Mouse (Mus musculus): ENCODE data around the gene Osbpl10. TPM values are rescaled to one million over a fixed set of nuclear protein-coding genes. Genes with fewer than 3 reads are reported as not detected.

Osbpl10 gene
- polyA plus RNA-seq, 1 experiment from 2014 or later, result 1.7 TPM

DNA sequence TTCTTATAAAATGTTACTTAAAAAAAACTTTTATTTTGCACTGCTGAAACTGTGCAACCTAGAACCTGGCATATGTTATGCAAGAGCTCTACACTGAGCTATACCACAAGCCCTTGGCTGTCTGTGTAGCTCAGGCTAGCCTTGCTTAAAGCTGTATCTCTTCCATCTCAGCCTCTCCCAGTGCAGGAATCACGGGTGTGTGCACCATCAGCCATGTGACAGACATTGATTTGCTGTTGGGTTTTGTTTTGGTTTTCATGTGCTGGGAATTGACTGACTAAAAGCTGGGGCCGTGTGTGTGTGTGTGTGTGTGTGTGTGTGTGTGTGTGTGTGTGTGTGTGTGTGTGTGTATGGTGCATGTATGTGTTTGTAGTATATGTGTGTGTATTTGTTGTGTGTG lies 155.6 kb downstream of the Osbpl10 start:
- H3K27me3 ChIP-seq (ENCODE audit: low read depth, poor library complexity, severe bottlenecking), result no peaks in the 10 kb centered on the region

DNA sequence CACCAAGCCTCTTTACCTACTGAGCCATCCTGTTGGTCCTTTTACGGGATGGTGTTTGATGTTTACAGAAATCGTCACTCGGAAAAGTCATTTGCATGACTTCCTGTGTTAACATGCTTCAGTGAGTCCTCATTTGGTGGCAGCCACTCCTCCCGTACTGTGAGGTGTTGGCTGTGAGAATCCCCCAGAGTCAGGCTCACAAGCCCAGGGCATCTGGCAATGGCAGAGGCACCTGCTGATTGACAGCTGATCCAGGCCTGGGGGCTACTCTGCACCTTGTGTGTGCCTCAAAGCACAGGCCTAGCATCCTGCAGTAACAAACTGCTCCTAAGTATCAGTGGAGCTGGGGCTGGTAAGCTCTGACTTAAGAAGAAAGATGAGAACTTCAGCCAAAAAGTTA lies 156.4 kb downstream of the Osbpl10 start:
- Histone ChIP-seq H3K27ac (no peak overlapping the region), H3K27me3 (ENCODE audit: low read depth, poor library complexity, severe bottlenecking) (no peaks in the 10 kb centered on the region), H3K9me3 (replicated peaks) (no peaks in the 10 kb centered on the region), H3K4me1 (peaks cover 17% of the 10 kb centered on the region), H3K4me3 (no peak overlapping the region), H3K36me3 (no peaks in the 10 kb centered on the region)
- WGBS, result 65% methylated on average over 4 of the region's 4 CpGs
- DNase-seq (ENCODE audit: low spot score), result no peak

More for the DNA sequence above, 155.6 kb downstream of the Osbpl10 start:
- 73% methylated on average over 2 of the region's 2 CpGs for WGBS
- peaks cover 11% of the 10 kb centered on the region for H3K4me1 ChIP-seq
- no peaks in the 10 kb centered on the region for H3K9me3 ChIP-seq (replicated peaks)
- no peak overlapping the region for H3K27ac ChIP-seq
- no peak overlapping the region for H3K4me3 ChIP-seq
- DNase-seq (ENCODE audit: low spot score), result no peak
- H3K36me3 ChIP-seq, result no peaks in the 10 kb centered on the region

DNA sequence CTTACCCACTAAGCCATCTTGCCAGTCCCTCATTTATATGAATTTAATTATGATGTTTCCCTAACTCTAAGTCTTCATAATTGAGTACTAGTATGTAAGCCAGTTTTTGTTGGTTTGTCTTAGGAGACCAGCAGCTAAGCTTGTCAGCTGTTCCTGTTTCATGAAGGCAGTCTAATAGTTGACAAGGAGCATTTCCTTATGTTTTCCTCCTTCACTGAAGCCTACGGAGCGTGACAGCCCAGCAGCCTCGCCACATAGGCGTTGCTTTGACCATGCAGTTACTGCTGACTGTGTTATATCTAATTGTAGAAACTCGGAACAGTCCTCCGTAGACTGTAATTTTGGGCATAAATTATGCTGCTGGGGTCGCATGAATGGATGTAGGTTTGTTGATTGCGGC lies 157.0 kb downstream of the Osbpl10 start:
- 86% methylated on average over 8 of the region's 8 CpGs for WGBS
- Histone ChIP-seq H3K27ac (no peak overlapping the region), H3K36me3 (no peaks in the 10 kb centered on the region)

DNA sequence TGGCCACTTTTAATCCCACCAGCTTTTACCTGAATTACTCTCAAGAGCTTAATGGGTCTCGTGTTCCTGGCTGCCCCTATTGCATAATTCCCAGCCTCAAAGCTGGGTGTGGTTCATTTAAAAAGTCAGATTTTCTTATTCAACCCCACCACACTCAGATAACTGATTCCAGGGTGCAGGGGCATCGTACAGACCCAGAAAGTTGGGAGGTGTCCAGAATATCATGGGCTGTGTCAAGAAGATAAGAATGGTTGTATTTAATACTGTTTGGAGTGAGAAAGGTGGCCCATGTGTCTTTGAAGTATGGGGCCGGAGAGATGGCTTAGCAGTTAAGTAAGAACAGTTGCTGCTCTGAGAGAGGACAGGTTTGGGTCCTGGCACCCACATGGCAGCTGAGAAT lies 159.5 kb downstream of the Osbpl10 start:
- no peak for DNase-seq (ENCODE audit: low spot score)
- WGBS, result 55% methylated on average over 3 of the region's 3 CpGs
- Histone ChIP-seq H3K27ac (no peak overlapping the region), H3K4me1 (peaks cover 25% of the 10 kb centered on the region), H3K9me3 (replicated peaks) (no peaks in the 10 kb centered on the region), H3K27me3 (ENCODE audit: low read depth, poor library complexity, severe bottlenecking) (no peaks in the 10 kb centered on the region), H3K4me3 (no peak overlapping the region), H3K36me3 (no peaks in the 10 kb centered on the region)

More for the DNA sequence above, 157.0 kb downstream of the Osbpl10 start:
- Histone ChIP-seq H3K4me1 (peaks cover 23% of the 10 kb centered on the region), H3K27me3 (ENCODE audit: low read depth, poor library complexity, severe bottlenecking) (no peaks in the 10 kb centered on the region), H3K4me3 (no peak overlapping the region), H3K9me3 (replicated peaks) (no peaks in the 10 kb centered on the region)
- DNase-seq (ENCODE audit: low spot score), result no peak

- H3K9me3 ChIP-seq (replicated peaks), result no peaks in the 10 kb centered on the region
- 59% methylated on average over 14 of the region's 14 CpGs for WGBS
- no peaks in the 10 kb centered on the region for H3K27me3 ChIP-seq (ENCODE audit: low read depth, poor library complexity, severe bottlenecking)
- no peaks in the 10 kb centered on the region for H3K36me3 ChIP-seq
- peak; percentile 53 for DNase-seq (ENCODE audit: low spot score)
- peak overlapping the region; percentile 62; the same call in 1 of the 2 replicates for H3K27ac ChIP-seq
- H3K4me1 ChIP-seq, result peaks cover 25% of the 10 kb centered on the region
- H3K4me3 ChIP-seq, result no peak overlapping the region
Measured at GRCm38 (mm10) chr9:115139597-115140332, 161.4 kb downstream of the Osbpl10 start.

DNA sequence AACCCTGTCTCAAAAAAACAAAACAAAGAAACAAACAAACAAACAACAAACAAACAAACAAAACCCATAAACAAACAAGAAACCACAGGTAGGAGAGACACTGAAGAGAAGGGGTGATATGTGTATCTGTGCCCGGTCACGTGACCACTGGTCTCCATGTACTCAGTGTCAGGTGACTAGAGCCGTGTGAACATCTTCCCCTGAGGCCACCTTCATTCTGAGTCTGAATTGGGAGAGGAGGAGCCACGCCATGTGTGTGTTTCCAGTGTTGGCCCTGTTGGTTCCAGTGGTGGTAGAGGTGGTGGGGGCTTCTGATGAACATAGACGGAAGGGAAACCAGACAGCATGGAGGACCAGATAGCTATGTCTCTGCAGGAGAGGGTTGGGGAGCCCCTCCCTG lies 168.8 kb downstream of the Osbpl10 start:
- H3K36me3 ChIP-seq, result peaks cover 4% of the 10 kb centered on the region; the same call in 1 of the 2 replicates
- DNase-seq (ENCODE audit: low spot score), result no peak
- no peaks in the 10 kb centered on the region for H3K4me1 ChIP-seq
- H3K27me3 ChIP-seq (ENCODE audit: low read depth, poor library complexity, severe bottlenecking), result no peaks in the 10 kb centered on the region
- H3K27ac ChIP-seq, result no peak overlapping the region
- H3K4me3 ChIP-seq, result no peak overlapping the region
- 93% methylated on average over 5 of the region's 5 CpGs for WGBS
- H3K9me3 ChIP-seq (replicated peaks), result no peaks in the 10 kb centered on the region; the same call in 1 of the 2 replicates

GRCm38 (mm10) chr9:115147586-115148355 lies 169.4 kb downstream of the Osbpl10 start:
- DNase-seq (ENCODE audit: low spot score), result no peak
- Histone ChIP-seq H3K4me3 (no peak overlapping the region), H3K27me3 (ENCODE audit: low read depth, poor library complexity, severe bottlenecking) (no peaks in the 10 kb centered on the region), H3K27ac (no peak overlapping the region), H3K4me1 (no peaks in the 10 kb centered on the region), H3K9me3 (replicated peaks) (no peaks in the 10 kb centered on the region; the same call in 1 of the 2 replicates), H3K36me3 (peaks cover 4% of the 10 kb centered on the region; the same call in 1 of the 2 replicates)
- WGBS, result 70% methylated on average over 13 of the region's 13 CpGs

DNA sequence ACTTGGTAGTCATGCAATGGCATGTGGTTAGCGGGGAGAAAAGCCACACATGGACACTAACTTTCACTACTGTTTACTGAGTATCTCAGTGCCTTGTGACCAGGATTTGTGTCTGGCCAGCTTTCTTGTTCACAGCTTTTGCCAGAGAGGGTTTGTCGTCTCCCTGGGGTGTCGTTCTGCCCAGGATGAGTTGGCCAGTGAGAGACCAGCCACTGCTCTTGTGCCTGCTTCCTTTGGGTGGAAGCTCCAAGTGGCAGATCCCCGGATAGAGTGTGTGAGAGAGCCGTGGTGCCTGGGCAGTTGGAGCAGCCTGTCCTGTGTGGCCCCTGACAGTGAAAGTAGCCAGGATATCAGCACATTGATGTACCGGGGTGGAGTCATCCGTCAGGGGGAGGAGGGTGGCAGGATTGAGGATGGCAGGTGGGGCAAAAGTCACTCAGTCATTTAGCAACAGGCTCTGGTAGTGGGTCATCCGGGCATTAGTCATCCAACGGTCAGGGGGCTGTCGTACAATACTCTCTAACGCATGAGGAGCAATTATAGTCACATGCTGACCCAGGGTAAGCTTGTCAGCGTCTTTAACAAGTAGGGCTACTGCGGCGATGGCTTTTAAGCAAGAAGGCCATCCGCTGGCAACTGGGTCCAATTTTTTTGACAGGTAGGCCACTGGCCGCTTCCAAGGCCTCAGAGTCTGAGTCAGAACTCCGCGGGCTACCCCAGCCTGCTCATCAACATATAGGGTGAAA lies 170.8 kb downstream of the Osbpl10 start:
- no peaks in the 10 kb centered on the region for H3K4me1 ChIP-seq
- H3K4me3 ChIP-seq, result no peak overlapping the region
- no peaks in the 10 kb centered on the region for H3K27me3 ChIP-seq (ENCODE audit: low read depth, poor library complexity, severe bottlenecking)
- H3K36me3 ChIP-seq, result peaks cover 4% of the 10 kb centered on the region; the same call in 1 of the 2 replicates
- no peaks in the 10 kb centered on the region; the same call in 1 of the 2 replicates for H3K9me3 ChIP-seq (replicated peaks)
- DNase-seq (ENCODE audit: low spot score), result no peak
- H3K27ac ChIP-seq, result no peak overlapping the region
- WGBS, result 80% methylated on average over 18 of the region's 18 CpGs

DNA sequence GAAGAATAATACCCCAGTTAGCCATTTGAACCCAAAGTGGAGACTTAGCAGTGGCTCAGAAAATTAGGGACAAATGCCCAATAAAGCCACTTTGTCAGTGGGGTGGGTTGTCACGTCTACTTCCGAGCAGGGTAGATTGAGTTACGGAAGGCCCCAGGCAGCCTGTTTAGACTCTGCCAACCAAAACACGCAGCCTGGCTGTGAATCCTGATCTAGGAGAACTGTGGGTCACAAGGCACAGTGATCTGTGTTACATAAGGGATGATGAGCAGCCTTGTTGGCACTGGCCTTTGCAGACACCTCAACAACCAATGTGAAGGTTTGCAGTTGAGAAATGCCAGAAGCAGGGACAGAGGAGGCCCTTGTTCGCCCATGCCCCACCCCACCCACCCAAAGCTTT lies 183.2 kb downstream of the Osbpl10 start:
- Histone ChIP-seq H3K27ac (no peak overlapping the region), H3K9me3 (replicated peaks) (no peaks in the 10 kb centered on the region), H3K27me3 (ENCODE audit: low read depth, poor library complexity, severe bottlenecking) (no peaks in the 10 kb centered on the region), H3K36me3 (no peaks in the 10 kb centered on the region), H3K4me1 (peaks cover 9% of the 10 kb centered on the region; the same call in 1 of the 2 replicates), H3K4me3 (no peak overlapping the region)
- 73% methylated on average over 5 of the region's 5 CpGs for WGBS
- no peak for DNase-seq (ENCODE audit: low spot score)

DNA sequence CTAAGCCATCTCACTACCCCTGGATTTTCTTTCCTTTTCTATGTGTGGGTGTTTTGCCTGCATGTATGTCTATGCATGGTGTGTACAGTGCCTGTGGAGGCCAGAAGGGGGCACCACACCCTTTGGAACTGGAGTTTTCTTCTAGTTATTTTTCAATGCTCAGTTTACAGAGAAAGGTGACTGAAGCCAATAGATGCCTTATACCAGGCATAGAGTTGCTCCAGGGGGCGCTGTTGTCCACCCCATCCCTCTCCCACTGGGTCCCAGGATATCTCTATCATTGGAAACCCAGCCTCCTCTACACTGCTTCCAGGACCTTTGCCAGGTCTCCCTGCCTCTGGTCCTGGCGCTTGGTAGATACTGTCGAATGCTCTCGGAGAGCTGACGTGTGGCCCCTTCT lies 184.7 kb downstream of the Osbpl10 start:
- Histone ChIP-seq H3K4me1 (peaks cover 9% of the 10 kb centered on the region; the same call in 1 of the 2 replicates), H3K27ac (no peak overlapping the region), H3K36me3 (no peaks in the 10 kb centered on the region), H3K27me3 (ENCODE audit: low read depth, poor library complexity, severe bottlenecking) (no peaks in the 10 kb centered on the region), H3K9me3 (replicated peaks) (no peaks in the 10 kb centered on the region), H3K4me3 (no peak overlapping the region)
- DNase-seq (ENCODE audit: low spot score), result peak; percentile 79
- 66% methylated on average over 5 of the region's 5 CpGs for WGBS

GRCm38 (mm10) chr9:115163693-115164092 lies 185.3 kb downstream of the Osbpl10 start:
- H3K4me1 ChIP-seq, result peaks cover 9% of the 10 kb centered on the region; the same call in 1 of the 2 replicates
- H3K27ac ChIP-seq, result no peak overlapping the region
- H3K4me3 ChIP-seq, result no peak overlapping the region
- no peak for DNase-seq (ENCODE audit: low spot score)
- H3K9me3 ChIP-seq (replicated peaks), result no peaks in the 10 kb centered on the region
- H3K36me3 ChIP-seq, result no peaks in the 10 kb centered on the region
- 81% methylated on average over 8 of the region's 8 CpGs for WGBS
- H3K27me3 ChIP-seq (ENCODE audit: low read depth, poor library complexity, severe bottlenecking), result no peaks in the 10 kb centered on the region

- Histone ChIP-seq H3K4me3 (no peak overlapping the region), H3K4me1 (peaks cover 6% of the 10 kb centered on the region; the same call in 1 of the 2 replicates), H3K36me3 (no peaks in the 10 kb centered on the region), H3K27ac (no peak overlapping the region), H3K9me3 (replicated peaks) (no peaks in the 10 kb centered on the region), H3K27me3 (ENCODE audit: low read depth, poor library complexity, severe bottlenecking) (no peaks in the 10 kb centered on the region)
- 94% methylated on average over 7 of the region's 7 CpGs for WGBS
- no peak for DNase-seq (ENCODE audit: low spot score)
Measured at GRCm38 (mm10) chr9:115164351-115164750, 186.0 kb downstream of the Osbpl10 start.
